Mouse (Mus musculus) lung, embryonic 14.5 days (tissue): ENCODE data around the gene Foxc2. TPM values are rescaled to one million over a fixed set of nuclear protein-coding genes. Genes with fewer than 3 reads are reported as not detected.
A peak's percentile ranks its signal among the peaks of the same experiment; 100 is the strongest.

Source experiments
- ATAC-seq: fragments of 200-750 bp; cut with Nextera tagmentation; 2 replicates; pipeline ENCODE4 v1.8.0; 2017; ENCODE audit warnings: mild to moderate bottlenecking, moderate TSS enrichment, moderate library complexity; ENCODE audit not compliant: insufficient read depth
- DNase-seq: peaks from one replicate; pipeline ENCODE4 v3.0.0-alpha.2; 2015
- H3K27ac ChIP-seq: fragments of 300-500 bp; sonication (generic); 2 replicates; pipeline ENCODE4 v1.5.1; 2014; ENCODE audit warnings: low read depth, mild to moderate bottlenecking, moderate library complexity
- H3K27me3 ChIP-seq: fragments of 300-500 bp; sonication (generic); 2 replicates; pipeline ENCODE4 v1.6.1; 2014; ENCODE audit warnings: low read length, control low read depth; ENCODE audit not compliant: insufficient read depth
- H3K36me3 ChIP-seq: fragments of 300-500 bp; sonication (generic); 2 replicates; pipeline ENCODE4 v1.6.1; 2014; ENCODE audit warnings: control low read depth; ENCODE audit not compliant: insufficient read depth
- H3K4me1 ChIP-seq: fragments of 300-500 bp; sonication (generic); 2 replicates; pipeline ENCODE4 v1.6.1; 2014; ENCODE audit warnings: antibody characterized with exemption, control low read depth; ENCODE audit not compliant: insufficient read depth
- H3K4me2 ChIP-seq: fragments of 300-500 bp; sonication (generic); 2 replicates; pipeline ENCODE4 v1.6.1; 2014; ENCODE audit warnings: mild to moderate bottlenecking
- H3K4me3 ChIP-seq: fragments of 300-500 bp; sonication (generic); 2 replicates; pipeline ENCODE4 v1.5.1; 2014; ENCODE audit warnings: low read depth, low read length
- H3K9ac ChIP-seq: fragments of 300-500 bp; sonication (generic); 2 replicates; pipeline ENCODE4 v1.6.1; 2014
- H3K9me3 ChIP-seq: fragments of 300-500 bp; sonication (generic); 2 replicates; pipeline ENCODE4 v1.6.1; 2016; ENCODE audit warnings: low read depth, low read length, control low read depth
- CTCF ChIP-seq: IDR thresholded peaks from 2 replicates; pipeline ENCODE4 v1.5.1; 2016; ENCODE audit warnings: antibody characterized with exemption, low read depth
- WGBS: fragments of 180-500 bp; shearing (Covaris S2); extraction: QIAGEN DNeasy Blood & Tissue Kit; methylation state at CpG from one replicate; pipeline ENCODE4 v1.1.7; 2014; 5-methylcytosine and 5-hydroxymethylcytosine counted together
- polyA plus RNA-seq: library from polyadenylated mRNA; unstranded; fragments of >200 nt; fragmentation: Nextera tagmentation; extraction: Ambion mirVana; gene quantifications from 2 replicates; pipeline ENCODE4 v1.2.1, GENCODE M21; 2014

Foxc2 gene
- polyA plus RNA-seq, 1 experiment from 2014 or later, result 1.1 TPM

DNA sequence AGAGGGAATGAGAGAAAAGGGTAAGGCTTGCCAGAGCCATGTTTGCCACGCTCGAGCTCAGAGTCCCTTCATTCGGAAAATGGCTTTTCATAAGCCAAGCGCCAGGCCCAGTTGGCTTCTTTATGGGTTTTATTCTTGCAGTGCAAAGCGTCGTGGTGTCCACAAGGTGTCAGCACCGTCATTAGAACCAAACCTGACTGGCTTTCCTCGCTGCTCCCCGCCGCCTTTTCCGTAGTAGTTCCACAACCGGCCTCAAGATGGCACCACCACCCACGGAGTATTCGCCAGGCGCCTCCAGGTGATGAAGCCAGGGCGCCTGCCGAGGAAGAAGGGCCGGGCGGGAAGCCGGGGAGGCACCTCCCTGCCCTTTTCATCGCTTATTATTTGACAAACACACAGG is 2.7 kb upstream of the Foxc2 start:
- TF ChIP-seq CTCF, result peak; percentile 99
- peak; percentile 97 for DNase-seq
- Histone ChIP-seq H3K4me2 (peak overlapping the region; percentile 26; the same call in 1 of the 2 replicates), H3K9ac (no peak overlapping the region), H3K36me3 (no peaks in the 10 kb centered on the region), H3K4me3 (no peak overlapping the region), H3K9me3 (no peaks in the 10 kb centered on the region; the same call in 1 of the 2 replicates), H3K4me1 (no peaks in the 10 kb centered on the region; the same call in 1 of the 2 replicates), H3K27me3 (peaks cover 46% of the 10 kb centered on the region), H3K27ac (no peak overlapping the region)
- WGBS, result under 1% methylated on average over 21 of the region's 21 CpGs
- 0 out of 2 replicates have a peak, but pooled peaks have one; percentile 1 for ATAC-seq

- Histone ChIP-seq H3K9ac (no peak overlapping the region), H3K4me3 (no peak overlapping the region), H3K4me2 (peak overlapping the region; percentile 14; the same call in 1 of the 2 replicates), H3K27me3 (peaks cover 65% of the 10 kb centered on the region), H3K9me3 (no peaks in the 10 kb centered on the region; the same call in 1 of the 2 replicates), H3K27ac (no peak overlapping the region), H3K36me3 (no peaks in the 10 kb centered on the region), H3K4me1 (no peaks in the 10 kb centered on the region; the same call in 1 of the 2 replicates)
- DNase-seq (no peak), ATAC-seq (no peak)
- 2% methylated on average over 25 of the region's 25 CpGs for WGBS
- TF ChIP-seq CTCF, result no peak
Measured at GRCm38 (mm10) chr8:121115136-121115535, 835 bp upstream of the Foxc2 start.

GRCm38 (mm10) chr8:121116591-121117185 is 717 bp downstream of the Foxc2 start:
- peak; percentile 52 for ATAC-seq
- peaks cover 80% of the 10 kb centered on the region for H3K27me3 ChIP-seq

DNA sequence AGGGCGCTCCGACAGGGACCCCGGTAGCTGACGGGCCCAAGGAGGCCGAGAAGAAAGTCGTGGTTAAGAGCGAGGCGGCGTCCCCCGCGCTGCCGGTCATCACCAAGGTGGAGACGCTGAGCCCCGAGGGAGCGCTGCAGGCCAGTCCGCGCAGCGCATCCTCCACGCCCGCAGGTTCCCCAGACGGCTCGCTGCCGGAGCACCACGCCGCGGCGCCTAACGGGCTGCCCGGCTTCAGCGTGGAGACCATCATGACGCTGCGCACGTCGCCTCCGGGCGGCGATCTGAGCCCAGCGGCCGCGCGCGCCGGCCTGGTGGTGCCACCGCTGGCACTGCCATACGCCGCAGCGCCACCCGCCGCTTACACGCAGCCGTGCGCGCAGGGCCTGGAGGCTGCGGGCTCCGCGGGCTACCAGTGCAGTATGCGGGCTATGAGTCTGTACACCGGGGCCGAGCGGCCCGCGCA is 1.2 kb downstream of the Foxc2 start:
- DNase-seq (peak; percentile 52), ATAC-seq (no peak)
- Histone ChIP-seq H3K27me3 (peaks cover 86% of the 10 kb centered on the region), H3K9me3 (no peaks in the 10 kb centered on the region; the same call in 1 of the 2 replicates), H3K36me3 (no peaks in the 10 kb centered on the region), H3K27ac (peak overlapping the region; percentile 18; the same call in 1 of the 2 replicates), H3K4me2 (peak overlapping the region; percentile 97), H3K9ac (peak overlapping the region; percentile 43; the same call in 1 of the 2 replicates), H3K4me1 (no peaks in the 10 kb centered on the region; the same call in 1 of the 2 replicates), H3K4me3 (peak overlapping the region; percentile 60)
- no peak for TF ChIP-seq CTCF
- 1% methylated on average over 62 of the region's 62 CpGs for WGBS

More at GRCm38 (mm10) chr8:121116591-121117185, 717 bp downstream of the Foxc2 start:
- H3K4me3 ChIP-seq, result peak overlapping the region; percentile 60
- H3K27ac ChIP-seq, result peak overlapping the region; percentile 83; the same call in 1 of the 2 replicates
- H3K9ac ChIP-seq, result peak overlapping the region; percentile 60
- no peaks in the 10 kb centered on the region; the same call in 1 of the 2 replicates for H3K9me3 ChIP-seq
- H3K36me3 ChIP-seq, result no peaks in the 10 kb centered on the region
- TF ChIP-seq CTCF, result no peak
- DNase-seq, result peak; percentile 61
- peak overlapping the region; percentile 97 for H3K4me2 ChIP-seq
- under 1% methylated on average over 55 of the region's 55 CpGs for WGBS
- H3K4me1 ChIP-seq, result no peaks in the 10 kb centered on the region; the same call in 1 of the 2 replicates

DNA sequence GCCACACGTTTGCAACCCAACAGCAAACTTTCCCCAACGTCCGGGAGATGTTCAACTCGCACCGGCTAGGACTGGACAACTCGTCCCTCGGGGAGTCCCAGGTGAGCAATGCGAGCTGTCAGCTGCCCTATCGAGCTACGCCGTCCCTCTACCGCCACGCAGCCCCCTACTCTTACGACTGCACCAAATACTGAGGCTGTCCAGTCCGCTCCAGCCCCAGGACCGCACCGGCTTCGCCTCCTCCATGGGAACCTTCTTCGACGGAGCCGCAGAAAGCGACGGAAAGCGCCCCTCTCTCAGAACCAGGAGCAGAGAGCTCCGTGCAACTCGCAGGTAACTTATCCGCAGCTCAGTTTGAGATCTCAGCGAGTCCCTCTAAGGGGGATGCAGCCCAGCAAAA is 1.9 kb downstream of the Foxc2 start:
- WGBS, result under 1% methylated on average over 28 of the region's 28 CpGs

GRCm38 (mm10) chr8:121118634-121119420 is 2.9 kb downstream of the Foxc2 start:
- Histone ChIP-seq H3K4me3 (peak overlapping the region; percentile 60), H3K27me3 (peaks cover 96% of the 10 kb centered on the region), H3K4me1 (no peaks in the 10 kb centered on the region), H3K4me2 (peak overlapping the region; percentile 97), H3K9ac (peak overlapping the region; percentile 4; the same call in 1 of the 2 replicates), H3K9me3 (no peaks in the 10 kb centered on the region; the same call in 1 of the 2 replicates), H3K27ac (no peak overlapping the region), H3K36me3 (no peaks in the 10 kb centered on the region)
- 14% methylated on average over 18 of the region's 18 CpGs for WGBS
- no peak for TF ChIP-seq CTCF
- DNase-seq (no peak), ATAC-seq (no peak)

More for the DNA sequence above, 1.9 kb downstream of the Foxc2 start:
- Histone ChIP-seq H3K9me3 (no peaks in the 10 kb centered on the region; the same call in 1 of the 2 replicates), H3K4me1 (no peaks in the 10 kb centered on the region; the same call in 1 of the 2 replicates), H3K9ac (peak overlapping the region; percentile 43), H3K36me3 (no peaks in the 10 kb centered on the region), H3K4me3 (peak overlapping the region; percentile 60), H3K4me2 (peak overlapping the region; percentile 97), H3K27ac (no peak overlapping the region), H3K27me3 (peaks cover 92% of the 10 kb centered on the region)
- ATAC-seq (no peak), DNase-seq (no peak)
- TF ChIP-seq CTCF, result no peak
